Mouse (Mus musculus) small intestine, adult 2 months (tissue): ENCODE measurements around the gene Mapk6.

Source experiments
- CTCF ChIP-seq: fragments of 200-500 bp; IDR thresholded peaks from 2 replicates; pipeline ENCODE4 v1.5.1; 2012; ENCODE audit warnings: low read depth, mild to moderate bottlenecking, control low read depth, inconsistent platforms, low read length, moderate library complexity, mixed read lengths; ENCODE audit not compliant: insufficient replicate concordance, insufficient read length; ENCODE audit errors: extremely low read depth
- POLR2A ChIP-seq: fragments of 200-500 bp; IDR thresholded peaks from 2 replicates; pipeline ENCODE4 v1.6.1; 2012; ENCODE audit warnings: low read depth, mild to moderate bottlenecking, control low read depth, inconsistent platforms, low read length, moderate library complexity

DNA sequence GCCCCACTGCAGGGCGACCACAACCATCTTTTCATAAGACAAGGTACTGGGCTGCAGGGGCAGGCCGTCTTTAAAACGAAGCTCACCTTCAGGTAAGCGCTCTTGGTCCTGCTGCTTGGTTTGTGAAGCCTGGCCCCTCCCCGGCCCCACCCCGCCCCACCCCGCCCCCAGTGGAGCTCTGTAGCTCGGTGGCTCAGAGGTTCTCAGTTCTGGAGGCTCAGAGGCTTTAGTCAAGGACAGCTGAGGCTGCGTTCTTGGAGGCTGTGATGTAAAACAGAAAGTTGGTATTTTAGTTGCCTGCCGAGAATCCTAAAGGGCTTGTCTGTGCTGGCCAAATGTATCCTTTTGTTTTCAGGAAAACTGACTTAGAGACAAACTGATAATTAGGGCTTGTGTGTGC is 45.9 kb upstream of the Mapk6 start:
- TF ChIP-seq POLR2A (no peak), CTCF (no peak)
